Mouse (Mus musculus): ENCODE measurements at regions not wholly inside any gene's neighbourhood (a gene's known extent, or its start where the extent isn't known, plus 50 kb on each side); places are given as distances from the start of the nearest gene placed in this dataset.

DNA sequence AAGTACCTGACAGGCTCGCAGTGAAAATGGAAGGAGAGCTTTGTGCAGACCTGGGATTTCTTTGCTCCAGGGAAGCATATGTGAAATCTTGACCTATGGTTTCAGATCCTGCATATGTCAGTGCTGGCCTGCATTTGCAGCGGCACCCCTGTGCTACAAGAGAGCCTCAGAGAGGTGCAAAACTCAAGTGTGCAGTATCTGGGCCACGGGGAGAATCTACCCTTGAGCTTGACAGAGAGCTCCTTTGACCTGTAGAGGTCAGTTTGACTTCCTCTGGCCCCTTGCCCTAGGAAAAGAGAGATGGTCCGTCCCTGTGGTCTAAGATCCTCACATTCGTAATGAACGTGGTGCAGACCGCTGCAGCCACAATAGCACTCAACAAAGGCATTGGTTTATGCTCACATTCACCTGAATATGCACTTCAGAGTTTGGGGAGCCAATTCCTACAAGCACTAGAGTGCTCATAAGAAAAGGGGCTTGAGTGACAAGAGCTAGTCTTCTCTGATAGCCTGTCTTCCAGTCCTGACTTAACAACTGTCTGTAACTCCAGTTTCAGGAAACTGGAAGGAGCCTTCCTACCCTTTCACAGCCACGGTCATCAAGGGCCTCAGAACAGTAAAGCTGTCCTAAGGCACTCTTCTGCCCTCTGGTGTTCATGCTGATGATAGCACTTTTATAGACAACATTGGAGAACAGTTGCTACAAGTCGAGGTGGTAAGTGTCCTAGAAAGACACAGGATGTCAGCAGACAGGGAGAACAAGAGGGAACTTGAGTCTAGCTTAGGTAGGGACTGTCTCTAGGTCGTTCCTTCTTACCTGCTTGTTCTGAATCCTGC lies 200.0 kb upstream of the Apob start:
- DNase-seq (ENCODE audit: low read depth): peak; percentile 83

DNA sequence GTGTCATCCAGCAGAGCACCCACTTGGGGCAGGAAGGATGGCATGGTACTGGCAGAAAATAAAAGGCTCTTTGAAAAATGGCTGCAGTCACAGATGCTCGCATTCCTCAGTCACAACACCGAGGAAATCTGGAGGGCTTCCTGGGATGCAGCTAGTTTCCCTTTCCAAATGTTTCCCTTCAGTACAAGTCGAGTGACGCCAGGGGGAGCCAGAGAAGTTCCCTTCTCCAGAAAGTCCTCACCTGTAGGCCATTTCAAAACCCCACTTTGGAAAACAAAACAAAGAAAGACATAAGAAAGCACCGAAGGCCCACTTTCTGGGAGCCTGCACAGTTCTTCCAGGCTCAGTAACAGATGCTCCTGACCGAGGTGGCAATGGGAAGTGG lies 199.4 kb upstream of the Apob start:
- peak; percentile 54 for DNase-seq (ENCODE audit: low read depth)

DNA sequence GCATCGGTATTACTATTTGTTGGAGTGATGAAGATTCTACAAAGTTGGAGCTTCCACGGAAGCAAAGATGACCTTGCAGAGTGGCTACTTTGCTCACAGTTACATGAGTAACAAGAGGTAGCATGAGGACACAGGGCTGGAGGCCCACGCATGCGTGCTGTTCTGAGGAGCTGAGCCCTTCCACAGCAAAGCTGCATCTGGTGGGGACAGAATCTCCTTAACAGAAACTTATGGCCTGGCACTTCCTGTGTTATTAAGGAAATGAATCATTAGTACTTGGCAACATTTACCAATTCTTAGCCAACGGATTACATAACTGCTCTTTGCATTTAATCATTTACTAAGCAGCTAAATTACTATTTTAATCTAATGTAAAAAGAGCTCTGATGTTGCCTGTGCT lies 160.8 kb upstream of the Apob start:
- no peak for DNase-seq (ENCODE audit: low read depth)

DNA sequence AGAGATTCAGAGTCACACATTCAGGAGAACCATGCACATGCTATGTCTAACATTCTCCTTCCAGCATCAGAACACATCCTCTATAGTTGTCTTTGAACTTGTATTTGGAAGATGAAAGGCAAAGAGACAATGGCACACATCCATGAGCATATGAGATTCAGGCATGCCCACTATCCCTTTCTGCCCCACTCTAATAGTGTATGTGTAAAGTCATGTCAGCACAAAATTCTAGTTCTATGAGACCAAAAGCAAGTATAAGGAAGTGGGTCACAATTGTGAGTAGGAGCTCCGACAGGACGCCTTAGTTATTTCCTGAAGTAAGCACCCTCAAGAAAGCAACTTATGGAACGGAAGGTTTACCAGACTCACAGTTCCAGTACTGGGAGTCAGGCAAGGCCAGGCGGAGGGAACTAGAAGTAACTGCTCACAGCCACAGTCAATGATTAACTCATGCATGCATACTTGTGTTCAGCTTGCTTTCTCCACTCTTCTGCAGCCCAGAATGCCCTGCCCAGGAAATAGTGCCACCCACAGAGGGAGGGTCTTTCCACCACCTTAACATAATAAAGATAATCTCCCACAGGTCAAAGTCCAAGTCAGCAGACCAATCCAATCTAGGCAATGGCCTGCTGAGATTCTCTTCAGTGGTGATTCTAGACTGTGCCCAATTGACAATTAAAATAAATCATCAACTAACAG lies 157.3 kb upstream of the Apob start:
- no peak for DNase-seq (ENCODE audit: low read depth)

DNA sequence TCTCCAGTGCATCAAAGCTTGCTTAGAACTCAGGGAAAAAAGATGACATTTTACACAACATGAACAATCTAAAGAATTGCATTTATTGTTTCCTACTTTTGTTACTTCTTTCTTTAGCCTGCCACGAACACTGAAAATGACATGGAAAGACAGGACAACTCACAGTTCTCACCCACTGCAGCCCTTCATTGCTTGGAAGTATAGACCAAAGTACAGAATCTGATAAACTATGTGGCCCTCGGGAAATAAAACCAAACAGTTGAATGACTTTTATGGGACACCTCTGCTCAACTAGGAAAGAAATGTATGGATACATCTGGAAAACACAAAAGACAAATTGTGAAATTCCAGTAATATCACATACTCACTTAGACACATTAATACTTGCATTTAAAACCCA lies 156.7 kb upstream of the Apob start:
- DNase-seq (ENCODE audit: low read depth): no peak

DNA sequence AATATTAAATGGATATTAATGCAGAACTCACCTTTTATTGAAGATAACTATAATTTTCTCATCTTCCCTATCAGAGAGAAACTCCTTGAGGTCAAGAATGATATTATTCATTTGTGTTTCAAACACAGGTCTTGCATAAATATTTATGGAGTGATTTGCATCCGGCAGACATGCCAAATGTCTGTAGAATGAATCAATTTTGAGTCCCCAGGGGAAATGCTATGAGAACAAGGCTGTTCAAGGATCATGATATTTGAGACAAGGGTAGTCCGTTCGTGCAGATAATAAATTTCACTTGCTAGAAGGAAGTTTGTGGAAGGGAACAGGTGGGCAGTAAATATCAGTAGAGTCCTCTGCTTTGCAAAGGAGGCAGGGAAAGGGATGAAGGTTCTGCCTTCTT lies 141.7 kb upstream of the Apob start:
- no peak for DNase-seq (ENCODE audit: low read depth)

DNA sequence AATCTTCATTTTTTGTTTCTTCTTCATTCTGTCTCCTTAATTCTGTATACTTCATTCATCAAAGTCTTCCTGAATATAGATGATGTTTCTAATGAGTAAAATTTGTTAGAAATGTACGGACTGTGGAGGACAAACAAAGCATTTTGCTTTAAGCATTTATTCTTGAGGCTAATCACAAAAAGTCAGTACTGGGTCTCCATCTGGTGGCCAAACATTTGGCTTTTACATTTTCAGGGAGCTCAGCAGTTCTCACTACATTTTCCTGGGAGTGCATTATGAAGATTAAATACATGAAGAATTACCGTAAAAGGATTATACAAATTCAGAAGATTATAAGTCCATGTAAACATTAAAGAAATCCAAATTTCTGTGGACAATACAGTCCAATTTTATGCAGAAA lies 123.6 kb upstream of the Apob start:
- no peak for DNase-seq (ENCODE audit: low read depth)

DNA sequence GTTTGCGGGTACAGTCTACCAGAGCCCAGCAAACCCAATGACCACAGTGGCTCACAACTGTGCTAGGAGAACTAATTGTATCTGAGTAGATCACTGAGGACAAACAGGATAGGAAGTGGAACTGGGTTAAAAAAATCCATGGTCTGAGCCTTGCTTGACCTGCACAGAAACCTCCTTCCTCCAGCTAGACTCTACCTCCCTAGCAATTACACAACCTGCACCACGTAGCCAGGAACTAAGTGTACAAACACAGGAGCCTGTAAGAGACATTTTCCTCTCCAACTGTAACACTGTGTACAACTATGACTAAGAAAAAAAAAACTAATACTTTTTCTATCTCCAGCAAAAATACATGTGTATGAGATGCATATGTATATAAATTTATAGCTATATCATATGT lies 121.8 kb upstream of the Apob start:
- DNase-seq (ENCODE audit: low read depth): no peak

DNA sequence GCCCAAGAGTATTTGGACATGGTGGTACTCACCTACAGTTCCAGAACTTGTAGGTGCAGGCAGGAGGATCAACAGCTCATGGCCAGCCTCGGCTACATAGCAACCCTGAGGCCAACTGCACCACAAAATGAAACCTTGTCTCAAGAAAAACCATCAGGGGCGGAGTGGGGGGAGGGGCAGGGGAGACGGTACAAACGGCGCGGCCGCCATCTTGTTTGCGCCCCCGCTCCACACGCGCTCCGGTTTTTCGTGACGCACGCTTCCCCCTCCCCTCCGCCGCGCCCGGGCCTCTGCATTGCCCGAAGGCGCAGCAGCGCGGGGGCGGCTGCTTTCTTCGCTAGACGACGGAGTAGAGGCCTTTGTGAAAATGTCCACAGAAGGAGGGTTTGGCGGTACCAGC lies 117.9 kb upstream of the Apob start:
- DNase-seq (ENCODE audit: low read depth): no peak

DNA sequence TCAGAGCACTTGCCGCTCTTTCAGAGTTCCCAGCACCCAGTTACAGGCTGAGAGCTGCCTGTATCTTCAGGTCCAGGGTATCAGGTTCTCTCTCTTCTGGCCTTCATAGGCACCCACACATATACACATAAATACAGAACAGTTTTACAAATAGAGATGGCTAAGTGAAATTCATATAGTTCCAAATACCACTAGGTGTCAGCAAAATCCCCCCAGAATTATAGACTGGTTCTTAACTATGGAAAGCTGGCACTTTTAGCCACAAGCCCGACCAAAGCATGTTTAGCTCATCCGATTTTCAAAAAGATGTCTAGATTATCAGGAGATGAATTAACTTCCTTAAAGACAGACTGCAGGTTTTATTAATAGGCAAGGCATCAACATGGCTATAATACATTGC lies 107.4 kb upstream of the Apob start:
- peak; percentile 60 for DNase-seq (ENCODE audit: low read depth)

DNA sequence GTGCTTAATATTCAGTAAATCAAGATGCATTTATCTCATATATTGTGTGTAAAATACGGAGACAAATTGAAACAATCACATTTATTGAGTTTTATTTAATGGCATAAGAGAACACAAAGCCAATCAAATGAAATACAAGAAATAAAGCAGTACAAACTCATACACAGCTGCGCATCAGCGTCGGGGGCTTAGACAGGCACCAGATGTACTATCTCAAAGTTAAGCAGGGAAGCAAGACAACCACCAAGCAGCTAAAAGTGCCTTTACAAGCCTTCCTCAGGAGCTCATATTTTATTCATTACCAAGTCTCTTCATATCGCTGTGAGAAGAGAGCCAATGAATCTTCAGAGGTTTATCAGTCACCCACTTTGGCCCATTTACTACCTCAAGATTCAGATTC lies 107.0 kb upstream of the Apob start:
- DNase-seq (ENCODE audit: low read depth): no peak

DNA sequence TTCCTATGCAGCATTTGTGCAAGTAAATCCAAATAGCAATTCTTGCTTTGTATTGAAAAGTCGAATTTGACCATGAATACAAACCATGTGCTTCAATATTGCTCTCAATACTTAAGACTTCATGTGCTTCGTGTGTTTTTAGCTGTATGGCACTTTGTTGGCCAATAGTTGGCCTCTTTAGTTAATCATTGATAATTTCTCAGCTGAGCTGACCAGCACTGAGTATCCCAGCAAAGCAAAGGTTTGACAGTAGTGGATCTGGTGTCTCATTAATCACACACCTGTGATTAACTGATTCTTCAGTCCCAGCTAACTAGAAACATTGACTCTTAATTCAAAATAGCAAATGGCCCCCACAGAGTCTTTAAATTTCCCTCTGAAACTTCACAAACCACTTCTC lies 102.0 kb upstream of the Apob start:
- no peak for DNase-seq (ENCODE audit: low read depth)

DNA sequence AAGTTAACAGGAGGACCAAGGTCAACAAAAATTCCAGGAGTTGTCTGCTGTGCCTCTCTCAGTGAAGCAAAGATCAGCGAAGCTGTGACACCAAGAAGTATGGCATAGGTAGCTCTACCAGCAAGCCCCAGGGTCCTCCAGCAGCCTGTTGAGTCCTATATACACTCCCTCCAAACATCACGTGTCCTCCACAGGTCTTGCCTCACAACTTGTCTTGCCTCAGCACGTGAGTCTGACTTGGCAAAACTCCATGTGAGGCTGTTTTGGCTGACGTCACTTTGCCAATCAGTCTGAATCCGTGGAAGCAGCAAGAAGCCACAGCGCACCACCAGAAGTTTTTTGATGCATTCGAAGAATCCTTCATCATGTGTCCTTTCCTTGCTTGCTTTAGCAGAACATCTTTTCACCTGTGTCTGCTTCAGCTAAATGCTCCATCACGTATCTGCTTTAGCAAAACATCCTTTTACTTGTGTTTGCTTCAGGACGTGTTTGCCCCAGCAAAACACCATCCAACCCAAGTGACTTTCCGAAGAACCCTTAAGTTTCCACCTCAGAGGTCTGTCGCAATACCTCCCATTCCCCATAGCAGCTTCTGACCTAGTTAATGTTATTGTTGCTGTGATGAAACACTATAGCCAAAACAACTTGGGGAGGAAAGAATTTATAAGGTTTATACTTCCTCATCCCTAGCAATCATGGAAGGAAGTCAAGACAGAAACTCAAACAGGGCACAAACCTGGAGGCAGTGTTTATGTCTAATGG lies 101.0 kb upstream of the Apob start:
- DNase-seq (ENCODE audit: low read depth): peak; percentile 25

DNA sequence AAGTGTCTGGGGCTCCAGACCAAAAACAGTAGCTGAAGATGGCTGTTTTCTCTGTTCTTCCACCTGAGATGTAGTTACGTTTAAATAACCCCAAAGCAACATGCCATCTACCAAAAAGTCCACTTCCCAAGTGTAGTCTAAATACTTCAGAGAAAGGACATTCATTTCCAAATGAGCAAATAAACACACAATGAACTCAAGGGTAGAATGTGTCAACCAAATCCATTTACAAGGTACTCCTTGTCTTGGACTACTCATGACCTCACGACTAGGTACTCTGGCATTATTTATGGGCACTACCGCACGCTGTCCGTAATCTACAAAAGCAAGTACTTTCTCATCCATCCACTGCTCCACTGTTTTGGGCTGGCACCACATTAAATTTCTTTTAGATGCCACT lies 98.7 kb upstream of the Apob start:
- no peak for DNase-seq (ENCODE audit: low read depth)

DNA sequence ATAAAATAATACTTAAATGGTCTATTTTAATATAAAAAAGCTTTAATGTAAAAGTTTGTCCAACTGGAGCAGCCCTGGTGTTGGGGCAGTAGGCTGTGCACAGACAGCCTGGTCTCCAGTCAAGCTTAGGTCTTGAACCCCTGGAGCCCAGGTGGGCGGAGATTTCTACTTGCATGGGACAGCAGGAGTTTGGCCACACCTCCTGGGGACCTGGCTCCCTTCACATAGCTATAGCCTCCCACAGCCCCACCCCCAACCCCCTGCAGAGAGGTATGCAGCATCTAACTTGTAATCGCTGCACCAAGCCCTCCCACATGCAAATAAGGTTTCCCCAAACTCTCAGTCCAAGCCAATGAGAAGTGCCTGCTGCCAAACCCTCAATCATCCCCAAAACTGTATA lies 81.3 kb upstream of the Apob start:
- DNase-seq (ENCODE audit: low read depth): no peak

DNA sequence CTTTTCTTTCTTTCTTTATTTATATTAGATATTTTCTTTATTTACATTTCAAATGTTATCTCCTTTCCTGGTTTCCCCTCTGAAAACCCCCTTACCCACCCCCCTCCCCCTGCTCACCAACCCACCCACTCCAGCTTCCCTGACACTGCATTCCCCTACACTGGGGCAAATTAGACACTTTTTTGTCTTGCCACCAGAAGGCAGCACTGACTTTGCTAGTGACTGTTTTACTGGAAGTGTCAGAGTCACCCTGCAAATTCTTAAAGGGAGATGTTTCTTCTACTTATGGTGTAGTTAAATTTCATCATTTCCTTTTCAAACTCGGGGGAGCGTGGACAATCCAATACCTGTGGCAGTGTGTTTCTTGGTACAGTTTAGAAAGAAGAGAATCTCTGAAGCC lies 72.1 kb upstream of the Apob start:
- peak; percentile 53 for DNase-seq (ENCODE audit: low read depth)

DNA sequence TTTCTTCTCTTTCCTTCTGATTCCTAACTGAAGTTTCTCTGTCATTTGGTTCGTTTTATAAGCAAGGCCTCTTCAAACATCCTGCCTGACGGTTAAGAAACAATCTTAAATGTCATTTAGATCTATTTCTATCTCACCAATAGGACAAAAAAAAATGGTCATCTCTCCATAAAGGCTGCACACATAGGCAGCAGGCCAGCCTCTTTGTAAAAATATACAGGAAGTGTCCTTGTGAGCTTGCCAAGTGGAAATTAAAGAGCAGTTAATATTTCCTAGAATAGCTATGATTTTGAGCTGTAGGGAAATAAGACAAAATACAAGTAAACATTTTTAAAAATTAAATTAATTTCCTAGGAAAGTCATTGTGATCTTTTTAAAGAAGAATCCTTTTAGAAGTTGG lies 70.6 kb upstream of the Apob start:
- DNase-seq (ENCODE audit: low read depth): no peak

DNA sequence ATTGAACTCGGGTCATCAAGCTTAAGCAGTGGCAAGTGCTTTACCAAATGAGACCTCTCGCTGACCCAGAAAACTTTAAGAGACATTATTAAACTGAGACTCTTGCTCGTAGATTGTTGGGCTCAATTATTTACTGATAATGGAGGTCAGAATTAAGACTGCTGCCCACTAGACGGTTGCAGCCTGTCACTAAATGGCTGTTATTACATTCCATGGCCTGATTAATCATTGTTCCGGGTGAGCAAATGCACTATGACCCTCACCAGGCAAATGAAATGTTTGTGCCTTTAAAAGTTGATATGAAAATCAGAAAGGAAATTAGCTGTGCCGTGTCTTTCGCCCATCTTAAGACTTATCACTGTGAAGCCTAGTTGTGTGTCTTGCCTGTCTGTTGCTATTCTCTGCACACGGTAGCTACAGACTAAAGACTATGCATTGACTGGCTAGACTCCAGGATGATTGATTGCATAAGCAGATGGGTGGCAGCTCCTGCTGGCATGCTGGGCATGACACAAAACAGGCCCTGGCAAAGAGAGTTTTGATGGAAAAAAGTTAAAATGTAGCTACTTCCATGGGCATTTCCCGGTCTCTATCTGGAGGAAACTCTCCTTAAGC lies 67.6 kb upstream of the Apob start:
- DNase-seq (ENCODE audit: low read depth): no peak

DNA sequence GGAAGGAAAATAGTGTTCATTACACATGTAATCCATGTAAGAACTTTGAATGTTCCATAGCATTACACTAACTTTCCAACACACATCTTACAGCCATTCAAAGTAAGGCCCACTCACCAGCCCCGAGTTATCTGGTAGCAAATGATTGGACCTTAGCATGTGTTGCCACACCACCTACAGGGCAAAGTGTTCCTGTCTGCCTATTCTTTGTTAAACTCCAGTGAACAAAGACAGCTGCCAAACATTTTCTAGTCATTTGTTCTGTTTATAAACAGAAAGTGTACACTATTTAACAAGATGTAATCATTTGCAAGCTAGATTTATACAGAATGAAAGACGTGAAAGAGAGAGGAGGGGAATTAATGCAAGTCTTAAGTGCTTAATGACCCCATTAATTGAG lies 66.9 kb upstream of the Apob start:
- DNase-seq (ENCODE audit: low read depth): no peak

DNA sequence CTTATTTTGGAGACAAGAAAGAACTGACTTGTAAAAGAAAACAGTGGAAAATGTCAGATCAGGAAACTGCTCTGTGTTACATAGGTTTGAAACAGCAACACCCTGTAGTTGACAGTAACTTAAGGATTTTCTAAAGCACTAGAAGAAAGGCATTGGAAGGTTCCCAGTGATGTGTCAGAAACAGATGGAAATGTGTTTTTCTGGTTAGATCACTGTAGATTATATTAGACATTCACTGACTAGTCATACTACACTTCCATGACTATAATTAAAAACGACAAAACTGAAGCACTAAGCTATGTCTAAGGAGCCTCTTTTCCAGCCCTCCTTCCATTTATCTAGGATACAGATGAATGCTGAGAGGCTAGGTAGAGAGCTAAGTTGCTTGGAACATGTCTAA lies 59.1 kb upstream of the Apob start:
- peak; percentile 51 for DNase-seq (ENCODE audit: low read depth)

DNA sequence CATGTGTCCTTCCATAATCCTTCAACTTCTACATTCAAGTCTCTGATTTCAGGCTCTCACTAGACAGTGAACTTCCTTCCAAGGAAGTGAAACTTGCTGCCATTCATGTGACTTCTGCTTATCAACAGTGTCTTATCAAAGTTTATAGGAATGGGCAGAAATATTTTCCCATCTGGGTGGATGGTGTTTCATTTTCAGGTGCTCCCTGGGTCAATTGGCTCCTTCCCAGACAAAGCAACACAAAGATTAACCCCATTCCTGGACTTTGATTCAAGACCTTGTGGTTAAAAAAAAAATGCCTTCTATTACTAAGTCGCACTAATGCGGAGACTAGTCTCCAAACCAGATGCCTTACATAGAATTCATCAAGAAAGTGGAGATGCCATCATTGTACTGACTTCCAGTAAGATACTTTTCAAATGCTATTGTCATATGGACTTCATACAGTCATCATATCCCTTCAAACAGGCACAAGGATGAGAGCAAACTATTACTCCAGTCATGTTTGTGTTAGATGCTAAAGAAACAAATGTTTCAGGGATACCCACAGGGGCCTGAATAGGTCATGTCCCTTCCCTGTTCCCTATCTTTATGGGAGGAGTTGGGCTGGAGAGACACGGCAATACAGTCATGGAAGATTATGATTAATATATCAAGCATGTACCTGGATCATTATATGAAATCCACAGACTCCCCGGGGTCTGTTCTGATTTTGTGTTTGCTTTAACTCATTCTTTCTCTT lies 58.3 kb upstream of the Apob start:
- peak; percentile 29 for DNase-seq (ENCODE audit: low read depth)
